In the genomic region with DNA sequence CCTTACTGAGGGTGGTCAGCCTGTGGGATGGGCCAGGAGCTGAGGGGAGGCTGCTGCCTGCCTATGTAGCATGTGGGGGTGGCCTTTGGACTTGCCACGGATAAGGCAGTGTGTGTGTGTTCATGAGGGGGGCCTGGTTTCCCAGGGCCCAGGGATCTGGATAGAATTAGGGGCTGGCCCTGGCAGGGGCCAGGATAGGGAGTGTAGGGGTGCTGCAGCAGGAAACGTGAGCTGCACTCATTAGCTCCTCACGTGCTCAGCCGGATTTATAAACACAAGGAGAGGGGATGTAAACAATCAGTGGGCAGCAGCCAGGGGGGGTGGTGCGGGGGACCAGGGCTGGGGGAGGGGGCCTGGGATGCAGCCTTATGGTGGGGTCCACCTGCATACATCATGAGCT, we compare ENCODE assay signal across 14 mouse cellular contexts. TPM values are rescaled to one million over a fixed set of nuclear protein-coding genes. Genes with fewer than 3 reads are reported as not detected.
A peak's percentile ranks its signal among the peaks of the same experiment; 100 is the strongest.
DNase-seq lines count a peak whose midpoint lies in the region; ATAC-seq lines count a peak whose summit lies in the region.
"Had no signal": no experiment of that assay in that cellular context is flagged by ENCODE, and none has a peak within 500 bp of the region (broad histone marks: within the 10 kb centered on the region; RNA-seq: fewer than 3 reads in every experiment).

No protein-coding gene starts in this region.

- peak overlapping the region; percentile 20; the same call in 1 of the 2 replicates for H3K4me2 ChIP-seq in heart, embryonic 11.5 days
- H3K4me2 ChIP-seq in neural tube, embryonic 12.5 days (replicated peaks), result 0 out of 2 replicates have a peak overlapping the region, but pooled peaks have one; percentile 12
- H3K4me2 ChIP-seq in neural tube, embryonic 15.5 days, result no peak overlapping the region
- peak overlapping the region; percentile 87 for H3K4me2 ChIP-seq in limb, embryonic 12.5 days

- intact Hi-C loops in heart, postnatal 36 days (cut with DNase I), result no loop called here

- no peak overlapping the region for H3K4me3 ChIP-seq in heart, embryonic 11.5 days (ENCODE audit: low read depth, low read length)
- H3K4me3 ChIP-seq in neural tube, embryonic 12.5 days, result peak overlapping the region; percentile 2; the same call in 1 of the 2 replicates
- no peak overlapping the region for H3K4me3 ChIP-seq in neural tube, embryonic 15.5 days (replicated peaks)
- H3K4me3 ChIP-seq in limb, embryonic 12.5 days (replicated peaks), result peak overlapping the region; percentile 89; the same call in 1 of the 2 replicates
- H3K4me3 ChIP-seq: left cerebral cortex, adult 2 months had no signal

- H3K4me1 ChIP-seq in heart, embryonic 11.5 days (ENCODE audit: control insufficient read depth, insufficient read depth, low read length), result peaks cover 60% of the 10 kb centered on the region
- H3K4me1 ChIP-seq in neural tube, embryonic 12.5 days, result peaks cover 35% of the 10 kb centered on the region
- peaks cover 59% of the 10 kb centered on the region for H3K4me1 ChIP-seq in neural tube, embryonic 15.5 days
- H3K4me1 ChIP-seq in limb, embryonic 12.5 days (replicated peaks), result peaks cover 74% of the 10 kb centered on the region

- peaks cover 58% of the 10 kb centered on the region for H3K27me3 ChIP-seq in heart, embryonic 11.5 days (ENCODE audit: control insufficient read depth, insufficient read depth, low read length)
- H3K27me3 ChIP-seq in neural tube, embryonic 12.5 days (replicated peaks), result peaks cover 71% of the 10 kb centered on the region
- peaks cover 48% of the 10 kb centered on the region for H3K27me3 ChIP-seq in neural tube, embryonic 15.5 days (replicated peaks)
- peaks cover 24% of the 10 kb centered on the region for H3K27me3 ChIP-seq in limb, embryonic 12.5 days

- no peak for DNase-seq in heart, postnatal 36 days
- DNase-seq in yolk sac, embryonic 10.5 days (ENCODE audit: low spot score), result peak; percentile 60
- no peak for DNase-seq in cerebellum, postnatal 14 days
- no peak for DNase-seq in urinary bladder, adult 18-20 months (ENCODE audit: low spot score in 2 of 2)
- DNase-seq: adrenal gland, adult 8-10 months; forebrain, postnatal 0 days had no signal

- WGBS in heart, embryonic 11.5 days (ENCODE audit: insufficient replicate concordance), result 14% methylated on average over 5 of the region's 5 CpGs
- WGBS in neural tube, embryonic 12.5 days, result 13% methylated on average over 5 of the region's 5 CpGs
- 23% methylated on average over 5 of the region's 5 CpGs for WGBS in neural tube, embryonic 15.5 days
- 2% methylated on average over 5 of the region's 5 CpGs for WGBS in limb, embryonic 12.5 days

- H3K9me3 ChIP-seq in heart, embryonic 11.5 days (replicated peaks; ENCODE audit: control insufficient read depth, low read length), result no peaks in the 10 kb centered on the region
- no peaks in the 10 kb centered on the region for H3K9me3 ChIP-seq in neural tube, embryonic 12.5 days
- H3K9me3 ChIP-seq in neural tube, embryonic 15.5 days (replicated peaks), result no peaks in the 10 kb centered on the region
- H3K9me3 ChIP-seq in limb, embryonic 12.5 days, result no peaks in the 10 kb centered on the region

- H3K36me3 ChIP-seq in heart, embryonic 11.5 days (ENCODE audit: control insufficient read depth, insufficient read depth, low read length), result no peaks in the 10 kb centered on the region
- no peaks in the 10 kb centered on the region for H3K36me3 ChIP-seq in neural tube, embryonic 12.5 days
- H3K36me3 ChIP-seq in neural tube, embryonic 15.5 days, result no peaks in the 10 kb centered on the region
- peaks cover 14% of the 10 kb centered on the region for H3K36me3 ChIP-seq in limb, embryonic 12.5 days

- ATAC-seq in heart, embryonic 11.5 days (replicated peaks; ENCODE audit: insufficient number of reproducible peaks, low FRiP score, low TSS enrichment), result no peak
- ATAC-seq in neural tube, embryonic 12.5 days (ENCODE audit: low FRiP score, low read depth), result no peak
- no peak for ATAC-seq in neural tube, embryonic 15.5 days (ENCODE audit: low FRiP score)
- peak; percentile 20; the same call in 1 of the 2 replicates for ATAC-seq in limb, embryonic 12.5 days (ENCODE audit: insufficient number of reproducible peaks, insufficient read depth, low FRiP score, low TSS enrichment, low read depth)
- ATAC-seq: forebrain, postnatal 0 days had no signal

- no peak overlapping the region for H3K27ac ChIP-seq in heart, embryonic 11.5 days (ENCODE audit: low read depth, low read length)
- H3K27ac ChIP-seq in neural tube, embryonic 12.5 days, result no peak overlapping the region
- H3K27ac ChIP-seq in neural tube, embryonic 15.5 days (replicated peaks), result no peak overlapping the region
- peak overlapping the region; percentile 77 for H3K27ac ChIP-seq in limb, embryonic 12.5 days
- H3K27ac ChIP-seq: left cerebral cortex, adult 2 months had no signal

- no peak overlapping the region; the same call in 1 of the 2 replicates for H3K9ac ChIP-seq in heart, embryonic 11.5 days (ENCODE audit: low read depth, low read length)
- H3K9ac ChIP-seq in neural tube, embryonic 12.5 days, result no peak overlapping the region
- H3K9ac ChIP-seq in neural tube, embryonic 15.5 days (replicated peaks), result no peak overlapping the region
- H3K9ac ChIP-seq in limb, embryonic 12.5 days (replicated peaks), result peak overlapping the region; percentile 24; the same call in 1 of the 2 replicates
- H3K9ac ChIP-seq: forebrain, postnatal 0 days had no signal

RNA-seq across cellular contexts. Expression of gene AC109138.7, which starts 3.0 kb away (rescaled TPM):
- not detected in 2 replicates for polyA plus RNA-seq in heart, embryonic 11.5 days (2014; fragmentation: Nextera tagmentation; extraction: Ambion mirVana)
- total RNA-seq in heart, postnatal 36 days (2021), result not detected
- polyA plus RNA-seq in neural tube, embryonic 12.5 days (2016; fragmentation: Nextera tagmentation; extraction: Ambion mirVana), result not detected in 2 replicates
- not detected in 2 replicates for polyA plus RNA-seq in neural tube, embryonic 15.5 days (2015; fragmentation: Nextera tagmentation; extraction: Ambion mirVana)
- polyA plus RNA-seq in limb, embryonic 12.5 days (2016; fragmentation: Nextera tagmentation; extraction: Ambion mirVana), result not detected in 2 replicates
- total RNA-seq: adrenal gland, adult 8-10 months; forebrain, postnatal 0 days; gastrocnemius, postnatal 4 days; hematopoietic stem cell, adult 5-6 weeks; left cerebral cortex, adult 2 months; midbrain, postnatal 0 days had no signal
- polyA plus RNA-seq: forebrain, postnatal 0 days; midbrain, postnatal 0 days had no signal

RNA-seq across cellular contexts. Expression of gene Clcf1, which starts 3.1 kb away (rescaled TPM):
- 1.2 and 2.5 TPM in 2 replicates for polyA plus RNA-seq in heart, embryonic 11.5 days (2014; fragmentation: Nextera tagmentation; extraction: Ambion mirVana)
- 1 to 10 TPM in 1 of 2 experiments, under 1 TPM in 1; 0.51 to 1.2 TPM for total RNA-seq in heart, postnatal 36 days (2021)
- polyA plus RNA-seq in neural tube, embryonic 12.5 days (2016; fragmentation: Nextera tagmentation; extraction: Ambion mirVana), result 0.87 and 0.95 TPM in 2 replicates
- 0.78 and 2.2 TPM in 2 replicates for polyA plus RNA-seq in neural tube, embryonic 15.5 days (2015; fragmentation: Nextera tagmentation; extraction: Ambion mirVana)
- polyA plus RNA-seq in limb, embryonic 12.5 days (2016; fragmentation: Nextera tagmentation; extraction: Ambion mirVana), result 8.6 and 9.1 TPM in 2 replicates

RNA-seq across cellular contexts. Expression of gene Pold4, which starts 14.6 kb away (rescaled TPM):
- polyA plus RNA-seq in heart, embryonic 11.5 days (2014; fragmentation: Nextera tagmentation; extraction: Ambion mirVana), result 17.4 and 19.5 TPM in 2 replicates
- total RNA-seq in heart, postnatal 36 days (2021), result 10 to 100 TPM; 11.9 to 13.7 TPM
- 18.7 and 19.8 TPM in 2 replicates for polyA plus RNA-seq in neural tube, embryonic 12.5 days (2016; fragmentation: Nextera tagmentation; extraction: Ambion mirVana)
- 24.7 and 28.0 TPM in 2 replicates for polyA plus RNA-seq in neural tube, embryonic 15.5 days (2015; fragmentation: Nextera tagmentation; extraction: Ambion mirVana)
- polyA plus RNA-seq in limb, embryonic 12.5 days (2016; fragmentation: Nextera tagmentation; extraction: Ambion mirVana), result 13.8 and 16.2 TPM in 2 replicates

RNA-seq across cellular contexts. Expression of gene Rad9a, which starts 15.7 kb away (rescaled TPM):
- polyA plus RNA-seq in heart, embryonic 11.5 days (2014; fragmentation: Nextera tagmentation; extraction: Ambion mirVana), result 20.6 and 24.1 TPM in 2 replicates
- 1 to 10 TPM; 5.2 to 5.3 TPM for total RNA-seq in heart, postnatal 36 days (2021)
- polyA plus RNA-seq in neural tube, embryonic 12.5 days (2016; fragmentation: Nextera tagmentation; extraction: Ambion mirVana), result 25.9 and 34.0 TPM in 2 replicates
- 24.3 and 27.2 TPM in 2 replicates for polyA plus RNA-seq in neural tube, embryonic 15.5 days (2015; fragmentation: Nextera tagmentation; extraction: Ambion mirVana)
- 38.4 and 44.9 TPM in 2 replicates for polyA plus RNA-seq in limb, embryonic 12.5 days (2016; fragmentation: Nextera tagmentation; extraction: Ambion mirVana)

RNA-seq across cellular contexts. Expression of gene Ppp1ca, which starts 25.3 kb away (rescaled TPM):
- 749 and 760 TPM in 2 replicates for polyA plus RNA-seq in heart, embryonic 11.5 days (2014; fragmentation: Nextera tagmentation; extraction: Ambion mirVana)
- total RNA-seq in heart, postnatal 36 days (2021), result 100 to 1,000 TPM; 326 to 332 TPM
- polyA plus RNA-seq in neural tube, embryonic 12.5 days (2016; fragmentation: Nextera tagmentation; extraction: Ambion mirVana), result 753 and 767 TPM in 2 replicates
- polyA plus RNA-seq in neural tube, embryonic 15.5 days (2015; fragmentation: Nextera tagmentation; extraction: Ambion mirVana), result 589 and 681 TPM in 2 replicates
- 834 and 845 TPM in 2 replicates for polyA plus RNA-seq in limb, embryonic 12.5 days (2016; fragmentation: Nextera tagmentation; extraction: Ambion mirVana)

Comparison
In these comparisons a context has a peak if more than half of its experiments do, and no peak if none do; other contexts are left out.
1. H3K4me3 ChIP-seq: peak in neural tube, embryonic 12.5 days (single experiment) and limb, embryonic 12.5 days (single experiment); none in heart, embryonic 11.5 days (single experiment) and neural tube, embryonic 15.5 days (single experiment).